Mouse (Mus musculus): ENCODE measurements around the gene Dpy19l1.

DNA sequence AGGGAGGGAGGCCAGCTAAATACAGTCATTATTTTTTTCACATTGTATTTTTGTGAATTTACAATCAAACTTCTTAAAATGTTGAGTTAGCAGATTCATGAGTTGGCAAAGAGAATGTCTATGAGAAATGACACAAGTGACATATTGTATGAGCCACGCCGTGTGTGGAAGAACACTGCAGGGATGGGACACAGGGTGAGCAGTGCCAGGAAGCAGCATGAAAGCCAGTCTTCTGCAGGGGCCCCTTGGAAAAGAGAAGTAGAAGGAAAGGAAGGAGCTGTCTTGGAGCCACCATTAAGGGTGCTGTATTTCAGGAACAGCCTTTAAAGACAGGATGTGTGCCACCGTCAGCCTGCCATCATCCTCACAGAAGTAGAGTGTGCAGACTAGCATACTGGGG is 52.0 kb downstream of the Dpy19l1 start:
- TF ChIP-seq CTCF (IDR thresholded peaks at IDR 0.05; ENCODE audit: control insufficient read depth, insufficient read depth, insufficient read length) (no peak), USF1 (IDR thresholded peaks at IDR 0.05; ENCODE audit: low read depth) (no peak), MAX (IDR thresholded peaks at IDR 0.05) (no peak), CEBPB (IDR thresholded peaks at IDR 0.05; ENCODE audit: low read depth) (no peak)
